Mouse (Mus musculus) heart, adult 9 months (tissue): ENCODE measurements around the gene Acbd5.

Source experiments
- DNase-seq, 2 experiments: peaks; one replicate each; pipeline ENCODE4 v3.0.0; 2022; ENCODE audit warnings: low spot score in 2 of 2

Gene Acbd5

DNA sequence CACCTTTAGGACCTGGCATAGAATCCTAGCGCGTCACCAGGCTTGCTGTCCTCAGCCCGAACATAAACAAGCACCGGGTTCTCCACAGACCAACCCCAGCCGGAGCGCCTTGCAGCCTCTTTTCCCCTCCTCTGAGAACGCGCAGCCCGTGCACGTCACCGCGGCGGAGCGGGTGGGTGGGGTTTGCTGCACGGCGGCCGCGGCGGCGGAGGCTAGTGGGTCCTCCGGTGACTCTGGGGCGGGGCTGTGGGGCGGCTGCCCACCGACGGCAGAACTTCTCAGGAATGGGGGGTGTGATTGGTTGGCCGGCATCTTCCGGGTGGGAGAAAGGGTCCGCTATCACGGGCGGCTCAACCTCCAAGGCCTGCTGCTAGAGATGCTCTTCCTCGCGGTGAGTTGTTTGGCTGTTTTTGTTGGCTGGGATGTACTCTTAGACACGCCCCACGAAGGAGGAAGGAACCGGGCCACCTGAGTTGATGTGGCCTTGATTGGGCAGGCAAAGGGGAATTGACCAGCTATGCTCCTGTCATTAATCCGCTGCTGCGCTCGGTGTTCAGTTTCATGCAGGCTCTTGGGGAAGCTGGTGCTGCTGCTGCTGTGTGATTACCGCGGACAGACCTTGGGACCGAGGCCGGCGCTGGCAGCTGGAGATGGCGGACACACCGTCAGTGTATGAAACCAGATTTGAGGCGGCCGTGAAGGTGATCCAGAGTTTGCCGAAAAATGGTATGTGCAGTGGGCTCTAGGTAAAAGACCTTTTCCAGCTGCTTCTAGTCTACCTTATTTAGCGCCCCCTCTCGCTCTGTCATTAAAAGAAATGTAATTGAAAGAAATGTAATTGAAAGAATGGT, 1.2 kb downstream of the Acbd5 start:
- DNase-seq: peak; percentile 93

DNA sequence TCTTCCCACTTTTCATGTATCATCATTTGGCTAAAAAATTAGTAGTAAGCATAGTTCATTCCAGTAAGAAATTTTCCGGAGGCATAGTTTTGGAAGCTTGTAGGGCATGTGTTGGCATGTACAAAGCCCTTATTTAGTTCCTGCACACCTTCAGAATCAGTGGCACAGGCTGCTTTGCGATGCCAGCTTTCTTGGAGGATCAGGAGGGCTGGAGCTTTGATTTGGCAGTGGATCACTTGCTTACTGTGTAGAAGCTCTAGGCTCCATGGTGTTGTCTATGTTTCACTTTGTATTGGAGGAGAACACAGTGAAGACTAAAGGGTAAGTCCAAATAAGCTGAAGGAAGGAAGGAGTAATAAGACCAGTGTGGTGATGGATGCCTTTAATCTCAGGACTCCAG, 2.5 kb downstream of the Acbd5 start:
- no peak for DNase-seq

DNA sequence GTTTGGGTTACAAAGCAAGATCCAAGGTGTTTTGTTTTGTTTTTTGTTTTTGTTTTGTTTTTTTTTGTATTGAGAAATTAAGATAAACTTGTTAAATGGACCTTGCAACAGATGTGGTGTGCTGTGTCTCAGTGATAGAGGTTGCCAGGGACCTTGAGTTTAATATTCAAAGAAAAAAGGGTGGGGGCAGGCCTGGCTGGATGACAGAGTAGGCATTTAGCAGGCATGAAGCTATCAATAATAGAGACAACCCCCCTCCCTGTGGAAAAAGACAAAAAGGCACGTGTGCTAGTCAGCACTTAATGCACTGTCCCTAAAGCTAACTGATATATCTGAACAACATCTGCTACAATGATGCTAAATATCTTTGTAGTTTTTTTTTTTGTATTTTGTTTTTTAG, 3.4 kb downstream of the Acbd5 start:
- no peak for DNase-seq

DNA sequence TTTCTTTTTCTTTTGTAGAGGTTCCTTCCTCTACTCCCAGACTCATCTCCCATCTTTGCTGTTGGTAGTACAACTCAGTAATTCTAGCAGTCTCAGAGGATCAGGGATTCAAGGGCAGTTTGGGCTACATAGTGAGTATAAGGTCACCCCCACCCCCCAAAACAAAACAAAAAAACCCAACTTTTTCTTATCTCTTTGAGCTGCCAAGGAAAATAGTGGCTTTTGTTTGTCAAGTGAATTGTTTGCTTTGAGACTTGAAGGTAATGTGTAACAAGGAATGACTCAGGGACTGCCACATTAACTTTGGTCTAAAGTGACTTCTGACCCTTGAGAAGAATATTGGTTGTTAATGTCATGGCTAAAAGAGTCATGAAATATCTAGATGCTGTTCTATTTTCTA, 7.9 kb downstream of the Acbd5 start:
- DNase-seq: no peak

DNA sequence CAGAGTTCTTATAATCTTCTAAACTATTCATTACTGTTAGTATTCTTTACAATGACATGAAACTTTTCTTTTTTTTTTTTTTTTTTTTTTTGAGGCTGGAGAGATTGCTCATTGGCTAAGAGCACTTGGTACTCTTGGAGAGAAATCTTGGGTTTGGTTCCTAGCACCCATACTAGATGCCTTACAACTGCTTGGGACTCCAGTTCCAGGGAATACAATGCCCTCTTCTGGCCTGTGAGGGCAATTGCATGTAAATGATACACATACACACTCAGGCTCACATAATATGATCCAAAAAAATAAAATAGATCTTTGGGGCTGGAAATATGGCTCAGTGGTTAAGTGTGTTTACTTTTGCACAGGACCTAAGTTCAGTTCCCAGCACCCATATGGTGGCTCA, 8.8 kb downstream of the Acbd5 start:
- no peak for DNase-seq

DNA sequence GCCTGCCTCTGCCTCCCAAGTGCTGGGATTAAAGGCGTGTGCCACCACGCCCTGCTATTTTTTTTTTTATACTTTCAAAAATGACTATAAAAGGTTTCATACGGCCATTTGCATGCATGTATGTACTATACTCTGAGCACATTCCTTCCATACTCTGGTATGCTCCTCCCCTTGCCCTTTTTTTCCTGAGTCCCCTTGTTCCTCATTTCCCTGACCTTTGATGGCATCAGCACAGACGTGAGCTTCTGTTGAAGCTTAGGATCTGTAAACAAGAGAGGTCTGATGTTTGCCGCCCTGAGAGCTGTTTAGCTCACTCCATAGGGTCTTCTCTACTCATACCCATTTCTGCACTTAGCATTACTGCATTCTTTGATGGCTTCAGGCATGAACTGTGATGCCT, 9.7 kb downstream of the Acbd5 start:
- DNase-seq: no peak

DNA sequence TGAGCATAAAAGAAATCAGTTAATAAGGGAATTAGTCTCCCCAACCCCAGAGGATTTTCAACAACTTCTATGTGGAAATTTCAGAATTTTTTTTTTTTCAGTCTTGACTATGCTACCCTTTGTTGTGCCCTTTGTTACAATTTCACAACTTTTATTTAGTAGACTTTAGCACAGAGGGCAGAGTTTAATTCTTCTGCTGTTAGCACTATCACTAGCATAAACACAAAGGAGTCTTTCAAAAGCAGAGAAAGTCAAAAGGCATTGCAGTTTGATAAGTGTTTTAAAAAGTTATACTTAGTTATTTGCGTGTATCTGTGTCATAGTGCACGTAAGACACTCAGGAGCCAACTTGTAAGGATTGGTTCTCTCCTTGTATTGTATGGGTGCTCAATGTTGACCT, 10.6 kb downstream of the Acbd5 start:
- no peak for DNase-seq

DNA sequence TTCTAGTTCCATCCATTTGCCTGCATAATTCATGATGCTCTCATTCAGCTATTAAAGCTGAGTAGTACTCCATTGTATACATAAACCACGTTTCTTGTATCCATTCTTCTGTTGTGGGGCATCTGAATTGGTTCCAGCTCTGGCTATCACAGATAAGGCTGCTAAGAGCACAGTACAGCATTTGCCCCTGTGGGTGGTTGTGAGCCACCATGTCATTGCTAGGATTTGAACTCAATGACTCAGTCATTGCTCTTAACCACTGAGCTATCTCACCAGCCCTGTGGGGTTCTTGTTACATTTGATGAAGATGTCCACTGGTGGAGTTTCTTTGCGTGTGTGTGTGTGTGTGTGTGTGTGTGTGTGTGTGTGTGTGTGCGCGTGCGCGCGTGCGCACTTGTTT, 16.6 kb downstream of the Acbd5 start:
- DNase-seq: no peak

DNA sequence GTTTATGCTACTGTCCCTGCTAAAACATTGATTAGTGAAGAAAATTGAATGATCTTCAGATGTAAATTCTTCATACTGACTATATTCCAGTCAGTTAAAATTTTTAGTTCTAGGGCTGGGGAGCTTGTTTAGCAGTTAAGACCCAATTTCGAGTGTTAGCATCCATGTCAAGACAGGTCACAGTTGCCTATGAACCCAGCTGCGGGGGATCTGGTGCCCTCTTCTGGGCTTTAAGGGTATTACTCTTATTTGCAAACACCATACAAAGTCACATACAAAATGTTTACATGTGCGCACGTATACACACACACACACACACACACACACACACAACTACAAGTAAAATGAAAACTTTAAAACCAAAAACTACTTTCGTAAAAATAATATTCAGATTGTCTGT, 24.2 kb downstream of the Acbd5 start:
- peak in 1 of 2 experiments; percentile 9 for DNase-seq

DNA sequence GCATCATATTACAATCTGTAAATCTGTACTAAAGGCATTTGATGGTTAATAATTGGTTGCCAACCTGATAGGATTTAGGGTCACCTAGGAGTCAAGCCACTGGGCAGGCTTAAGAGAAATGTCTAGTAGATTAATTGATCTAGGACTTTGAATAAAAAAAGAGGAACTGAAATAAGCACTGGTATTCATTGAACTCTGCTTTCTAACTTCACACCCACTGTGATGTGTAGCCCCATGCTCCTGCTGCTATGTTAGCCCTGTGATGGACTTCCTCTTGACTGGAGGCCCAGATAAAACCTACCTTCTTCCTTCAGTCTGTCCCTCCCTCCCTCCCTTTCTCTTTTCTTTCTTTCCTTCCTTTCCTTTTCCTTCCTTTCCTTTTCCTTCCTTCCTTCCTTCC, 29.1 kb downstream of the Acbd5 start:
- no peak for DNase-seq

DNA sequence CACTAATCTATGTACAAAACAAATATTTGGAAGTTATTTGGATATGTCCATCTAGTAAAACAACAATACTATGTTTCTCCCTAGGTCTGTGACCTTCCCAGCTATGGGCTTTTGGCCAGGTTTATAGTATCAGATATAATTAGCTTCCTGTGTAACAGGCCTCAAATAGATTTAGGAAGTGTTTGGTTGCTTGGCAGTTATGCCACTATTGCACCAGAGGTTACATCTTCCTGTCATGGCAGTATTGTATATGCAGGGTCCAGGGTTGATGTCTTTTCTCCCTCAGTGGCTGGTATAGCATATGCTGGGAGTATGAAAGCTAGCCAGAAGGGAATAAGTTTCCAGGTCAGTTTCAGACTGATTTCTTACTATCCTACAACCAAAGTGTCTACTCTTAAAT, 34.3 kb downstream of the Acbd5 start:
- no peak for DNase-seq

DNA sequence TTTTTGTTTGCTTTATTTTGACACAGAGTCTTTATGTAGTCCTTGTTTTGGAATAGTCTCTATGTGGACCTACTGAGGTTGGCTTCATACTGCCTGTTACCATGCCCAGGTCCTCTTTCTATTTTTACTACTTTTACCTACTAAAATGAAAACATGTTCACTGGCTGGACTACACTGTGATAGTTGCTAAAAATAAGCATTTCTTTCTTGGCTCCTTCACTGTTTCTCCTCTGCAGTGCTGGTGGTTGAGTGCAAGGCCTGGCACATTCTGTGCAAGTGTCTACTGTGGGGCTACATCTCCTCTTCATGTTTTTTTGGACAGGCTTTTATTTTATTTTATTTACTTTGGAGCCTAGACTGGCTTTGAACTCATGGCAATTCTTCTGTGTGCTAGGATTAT, 51.6 kb downstream of the Acbd5 start:
- peak; percentile 10 to 23 for DNase-seq

DNA sequence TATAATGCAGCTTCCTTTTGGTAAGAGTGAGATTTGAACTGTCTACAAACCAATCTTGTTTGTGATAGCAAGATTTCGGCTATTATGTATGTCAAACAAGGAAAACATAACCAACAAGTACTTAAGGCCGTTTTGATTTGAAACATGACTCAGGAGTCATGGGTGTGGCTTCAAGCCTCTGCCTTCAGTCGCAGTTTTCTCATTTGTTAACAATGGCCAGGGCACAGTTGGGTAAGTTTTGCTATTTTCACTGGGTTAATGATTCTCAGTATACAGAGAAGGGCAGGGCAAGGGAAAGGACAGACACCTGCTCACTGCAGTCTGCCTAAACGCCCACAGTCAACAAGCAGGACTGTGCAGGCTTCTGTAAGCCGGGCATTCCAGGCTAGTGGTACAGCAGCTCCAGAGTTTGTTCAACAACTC, 87.2 kb downstream of the Acbd5 start:
- DNase-seq: no peak

DNA sequence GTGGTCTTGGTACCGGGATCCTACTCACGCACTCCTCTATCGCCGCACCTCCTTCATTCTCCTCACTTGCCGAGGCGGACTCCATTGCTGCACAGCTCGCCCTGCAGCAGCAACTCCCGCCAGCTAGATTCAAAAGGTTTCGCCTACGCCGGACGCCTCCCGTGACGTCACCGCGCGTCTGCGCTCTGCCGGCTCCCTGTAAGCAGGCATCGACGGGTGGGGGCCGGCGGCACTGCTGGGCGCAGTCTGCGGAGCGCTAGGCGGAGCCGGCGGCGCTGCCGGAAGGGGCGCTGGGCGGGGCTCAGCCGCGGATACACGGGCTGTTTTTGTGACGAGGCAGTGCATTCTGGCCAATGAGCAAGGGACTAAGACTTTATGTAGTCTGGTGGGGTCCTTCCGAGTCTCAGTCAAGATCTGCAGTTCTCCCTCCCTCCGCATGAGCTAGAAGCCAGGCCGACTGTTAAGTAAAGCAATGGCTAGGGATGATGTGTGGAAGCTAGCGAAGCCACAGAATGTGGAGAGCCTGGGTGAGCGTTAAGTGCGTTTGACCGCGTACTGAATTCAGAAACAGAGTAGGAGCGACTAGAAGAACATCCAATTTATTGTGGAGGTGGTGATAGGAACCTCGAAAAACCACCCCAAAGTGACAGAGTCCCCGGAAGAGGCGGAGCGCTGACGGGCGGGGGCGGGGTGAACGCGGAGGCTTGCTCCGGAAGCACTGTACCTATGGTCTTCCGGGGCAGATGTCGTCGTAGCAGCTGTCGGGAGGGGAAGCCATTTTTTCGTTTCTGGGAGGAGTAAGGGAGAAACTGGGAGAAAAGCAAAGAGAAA, 88.0 kb downstream of the Acbd5 start, which contains the start of the genes Mastl and Yme1l1:
TSS of gene Mastl (minus strand) at position 248 of the 831 bp plus-strand sequence.
TSS of gene Yme1l1 (plus strand) at position 593 of the 831 bp plus-strand sequence.
- DNase-seq: peak; percentile 97

DNA sequence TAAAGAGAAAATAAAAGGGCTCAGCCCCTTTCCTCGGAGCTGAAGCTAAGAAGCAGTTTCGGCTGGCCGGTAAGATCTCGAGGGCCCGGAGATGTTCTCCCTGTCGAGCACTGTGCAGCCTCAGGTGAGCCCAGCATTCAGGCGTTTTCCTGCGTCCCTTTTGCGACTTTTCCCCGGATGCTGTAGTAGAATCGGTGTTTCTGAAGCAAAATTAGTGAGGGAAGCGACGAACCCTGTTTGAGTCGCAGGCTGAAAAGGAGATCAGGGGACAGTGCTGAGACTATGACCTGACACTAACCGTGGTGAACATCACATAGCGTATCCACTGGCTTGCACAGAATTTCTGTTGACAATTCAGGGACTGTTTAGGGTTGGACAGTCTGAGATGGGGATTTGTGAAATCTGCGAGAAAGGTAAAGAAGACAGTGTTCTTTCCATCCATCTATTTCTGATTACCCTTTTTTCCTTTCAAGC, 88.7 kb downstream of the Acbd5 start:
- DNase-seq: no peak
